Mouse (Mus musculus): ENCODE results near the gene Prkce. TPM values are rescaled to one million over a fixed set of nuclear protein-coding genes. Genes with fewer than 3 reads are reported as not detected.

Prkce gene
- polyA plus RNA-seq, 1 experiment from 2014 or later, result 12.2 TPM

GRCm38 (mm10) chr17:86266051-86266450 lies 98.5 kb downstream of the Prkce start:
- Histone ChIP-seq H3K4me1 (ENCODE audit: control insufficient read depth in 2 of 2, insufficient read depth in 2 of 2, low read length in 2 of 2) (peaks cover 20 to 43% of the 10 kb centered on the region in 2 experiments), H3K36me3 (ENCODE audit: control insufficient read depth, insufficient read depth, low read length) (no peaks in the 10 kb centered on the region), H3K4me2 (ENCODE audit: low read length) (no peak overlapping the region), H3K9ac (ENCODE audit: low read length) (no peak overlapping the region), H3K4me3 (ENCODE audit: control insufficient read depth in 1 of 2, insufficient read depth in 1 of 2, low read depth in 1 of 2, low read length in 2 of 2) (no peak overlapping the region), H3K27ac (replicated peaks in 1 of 2; ENCODE audit: control insufficient read depth in 1 of 2, insufficient read depth in 1 of 2, low read depth in 2 of 2, low read length in 2 of 2) (no peak overlapping the region), H3K9me3 (ENCODE audit: control insufficient read depth, low read length) (no peaks in the 10 kb centered on the region), H3K27me3 (ENCODE audit: control insufficient read depth, insufficient read depth, low read length) (no peaks in the 10 kb centered on the region)
- peak; percentile 44; the same call in 1 of the 2 replicates for ATAC-seq (ENCODE audit: insufficient number of reproducible peaks, insufficient read depth, low FRiP score, low read depth)
- 67% methylated on average over 6 of the region's 6 CpGs for WGBS

- no peak overlapping the region for H3K4me3 ChIP-seq (ENCODE audit: control insufficient read depth in 1 of 2, insufficient read depth in 1 of 2, low read depth in 1 of 2, low read length in 2 of 2)
- H3K27me3 ChIP-seq (ENCODE audit: control insufficient read depth, insufficient read depth, low read length), result no peaks in the 10 kb centered on the region
- no peak overlapping the region for H3K9ac ChIP-seq (ENCODE audit: low read length)
- 49% methylated on average over 6 of the region's 6 CpGs for WGBS
- H3K4me2 ChIP-seq (ENCODE audit: low read length), result no peak overlapping the region
- no peaks in the 10 kb centered on the region for H3K36me3 ChIP-seq (ENCODE audit: control insufficient read depth, insufficient read depth, low read length)
- ATAC-seq (ENCODE audit: insufficient number of reproducible peaks, insufficient read depth, low FRiP score, low read depth), result no peak
- H3K4me1 ChIP-seq (ENCODE audit: control insufficient read depth in 2 of 2, insufficient read depth in 2 of 2, low read length in 2 of 2), result peaks cover 26 to 45% of the 10 kb centered on the region in 2 experiments
- H3K27ac ChIP-seq (replicated peaks in 1 of 2; ENCODE audit: control insufficient read depth in 1 of 2, insufficient read depth in 1 of 2, low read depth in 2 of 2, low read length in 2 of 2), result no peak overlapping the region
- H3K9me3 ChIP-seq (ENCODE audit: control insufficient read depth, low read length), result no peaks in the 10 kb centered on the region
These were observed 99.7 kb downstream of the Prkce start for GRCm38 (mm10) chr17:86267126-86267760.

GRCm38 (mm10) chr17:86269639-86270038 lies 102.1 kb downstream of the Prkce start:
- no peak overlapping the region for H3K27ac ChIP-seq (replicated peaks in 1 of 2; ENCODE audit: control insufficient read depth in 1 of 2, insufficient read depth in 1 of 2, low read depth in 2 of 2, low read length in 2 of 2)
- no peaks in the 10 kb centered on the region for H3K36me3 ChIP-seq (ENCODE audit: control insufficient read depth, insufficient read depth, low read length)
- H3K4me2 ChIP-seq (ENCODE audit: low read length), result no peak overlapping the region
- peaks cover 36 to 68% of the 10 kb centered on the region in 2 experiments for H3K4me1 ChIP-seq (ENCODE audit: control insufficient read depth in 2 of 2, insufficient read depth in 2 of 2, low read length in 2 of 2)
- WGBS, result 93% methylated on average over 8 of the region's 8 CpGs
- ATAC-seq (ENCODE audit: insufficient number of reproducible peaks, insufficient read depth, low FRiP score, low read depth), result no peak
- H3K27me3 ChIP-seq (ENCODE audit: control insufficient read depth, insufficient read depth, low read length), result no peaks in the 10 kb centered on the region
- H3K9me3 ChIP-seq (ENCODE audit: control insufficient read depth, low read length), result no peaks in the 10 kb centered on the region
- no peak overlapping the region for H3K4me3 ChIP-seq (ENCODE audit: control insufficient read depth in 1 of 2, insufficient read depth in 1 of 2, low read depth in 1 of 2, low read length in 2 of 2)
- no peak overlapping the region for H3K9ac ChIP-seq (ENCODE audit: low read length)

GRCm38 (mm10) chr17:86270523-86270922 lies 102.9 kb downstream of the Prkce start:
- no peaks in the 10 kb centered on the region for H3K9me3 ChIP-seq (ENCODE audit: control insufficient read depth, low read length)
- no peak for ATAC-seq (ENCODE audit: insufficient number of reproducible peaks, insufficient read depth, low FRiP score, low read depth)
- H3K4me3 ChIP-seq (ENCODE audit: control insufficient read depth in 1 of 2, insufficient read depth in 1 of 2, low read depth in 1 of 2, low read length in 2 of 2), result no peak overlapping the region
- H3K27me3 ChIP-seq (ENCODE audit: control insufficient read depth, insufficient read depth, low read length), result no peaks in the 10 kb centered on the region
- H3K9ac ChIP-seq (ENCODE audit: low read length), result no peak overlapping the region
- WGBS, result 71% methylated on average over 13 of the region's 13 CpGs
- H3K27ac ChIP-seq (replicated peaks in 1 of 2; ENCODE audit: control insufficient read depth in 1 of 2, insufficient read depth in 1 of 2, low read depth in 2 of 2, low read length in 2 of 2), result no peak overlapping the region
- H3K4me2 ChIP-seq (ENCODE audit: low read length), result no peak overlapping the region
- peaks cover 36 to 68% of the 10 kb centered on the region in 2 experiments for H3K4me1 ChIP-seq (ENCODE audit: control insufficient read depth in 2 of 2, insufficient read depth in 2 of 2, low read length in 2 of 2)
- no peaks in the 10 kb centered on the region for H3K36me3 ChIP-seq (ENCODE audit: control insufficient read depth, insufficient read depth, low read length)

GRCm38 (mm10) chr17:86271277-86271676 lies 103.7 kb downstream of the Prkce start:
- Histone ChIP-seq H3K4me1 (ENCODE audit: control insufficient read depth in 2 of 2, insufficient read depth in 2 of 2, low read length in 2 of 2) (peaks cover 32 to 63% of the 10 kb centered on the region in 2 experiments), H3K36me3 (ENCODE audit: control insufficient read depth, insufficient read depth, low read length) (no peaks in the 10 kb centered on the region), H3K4me2 (ENCODE audit: low read length) (peak overlapping the region; percentile 27), H3K27me3 (ENCODE audit: control insufficient read depth, insufficient read depth, low read length) (no peaks in the 10 kb centered on the region), H3K27ac (replicated peaks in 1 of 2; ENCODE audit: control insufficient read depth in 1 of 2, insufficient read depth in 1 of 2, low read depth in 2 of 2, low read length in 2 of 2) (peak overlapping the region; percentile 25 to 65; a peak in 3 of 4 replicates), H3K9me3 (ENCODE audit: control insufficient read depth, low read length) (no peaks in the 10 kb centered on the region), H3K9ac (ENCODE audit: low read length) (peak overlapping the region; percentile 25; the same call in 1 of the 2 replicates), H3K4me3 (ENCODE audit: control insufficient read depth in 1 of 2, insufficient read depth in 1 of 2, low read depth in 1 of 2, low read length in 2 of 2) (no peak overlapping the region)
- peak; percentile 68; the same call in 1 of the 2 replicates for ATAC-seq (ENCODE audit: insufficient number of reproducible peaks, insufficient read depth, low FRiP score, low read depth)
- WGBS, result 6% methylated on average over 4 of the region's 4 CpGs

- H3K9ac ChIP-seq (ENCODE audit: low read length), result no peak overlapping the region
- ATAC-seq (ENCODE audit: insufficient number of reproducible peaks, insufficient read depth, low FRiP score, low read depth), result no peak
- no peaks in the 10 kb centered on the region for H3K36me3 ChIP-seq (ENCODE audit: control insufficient read depth, insufficient read depth, low read length)
- H3K27ac ChIP-seq (replicated peaks in 1 of 2; ENCODE audit: control insufficient read depth in 1 of 2, insufficient read depth in 1 of 2, low read depth in 2 of 2, low read length in 2 of 2), result no peak overlapping the region
- 34% methylated on average over 6 of the region's 6 CpGs for WGBS
- no peak overlapping the region for H3K4me3 ChIP-seq (ENCODE audit: control insufficient read depth in 1 of 2, insufficient read depth in 1 of 2, low read depth in 1 of 2, low read length in 2 of 2)
- H3K4me2 ChIP-seq (ENCODE audit: low read length), result no peak overlapping the region
- H3K9me3 ChIP-seq (ENCODE audit: control insufficient read depth, low read length), result no peaks in the 10 kb centered on the region
- peaks cover 29 to 52% of the 10 kb centered on the region in 2 experiments for H3K4me1 ChIP-seq (ENCODE audit: control insufficient read depth in 2 of 2, insufficient read depth in 2 of 2, low read length in 2 of 2)
- no peaks in the 10 kb centered on the region for H3K27me3 ChIP-seq (ENCODE audit: control insufficient read depth, insufficient read depth, low read length)
These were observed 105.4 kb downstream of the Prkce start for GRCm38 (mm10) chr17:86272961-86273360.

GRCm38 (mm10) chr17:86273566-86274349 lies 106.2 kb downstream of the Prkce start:
- no peaks in the 10 kb centered on the region for H3K36me3 ChIP-seq (ENCODE audit: control insufficient read depth, insufficient read depth, low read length)
- no peaks in the 10 kb centered on the region for H3K9me3 ChIP-seq (ENCODE audit: control insufficient read depth, low read length)
- no peak overlapping the region for H3K4me3 ChIP-seq (ENCODE audit: control insufficient read depth in 1 of 2, insufficient read depth in 1 of 2, low read depth in 1 of 2, low read length in 2 of 2)
- H3K9ac ChIP-seq (ENCODE audit: low read length), result no peak overlapping the region
- ATAC-seq (ENCODE audit: insufficient number of reproducible peaks, insufficient read depth, low FRiP score, low read depth), result no peak
- H3K4me1 ChIP-seq (ENCODE audit: control insufficient read depth in 2 of 2, insufficient read depth in 2 of 2, low read length in 2 of 2), result peaks cover 29 to 47% of the 10 kb centered on the region in 2 experiments
- no peaks in the 10 kb centered on the region for H3K27me3 ChIP-seq (ENCODE audit: control insufficient read depth, insufficient read depth, low read length)
- WGBS, result 75% methylated on average over 9 of the region's 9 CpGs
- no peak overlapping the region for H3K27ac ChIP-seq (replicated peaks in 1 of 2; ENCODE audit: control insufficient read depth in 1 of 2, insufficient read depth in 1 of 2, low read depth in 2 of 2, low read length in 2 of 2)
- H3K4me2 ChIP-seq (ENCODE audit: low read length), result no peak overlapping the region

All from heart, embryonic 14.5 days (tissue).